Mouse (Mus musculus): ENCODE results near the gene Sinhcaf.

GRCm38 (mm10) chr6:148916817-148917216, 29.4 kb downstream of the Sinhcaf start:
- no peak for TF ChIP-seq GATA1 (IDR thresholded peaks at IDR 0.05; ENCODE audit: borderline replicate concordance, low read length)
- no peak for TF ChIP-seq FLI1 (IDR thresholded peaks at IDR 0.05; ENCODE audit: low read length)

Measured in megakaryocyte, embryonic 14.5 days (primary cell).